Mouse (Mus musculus): ENCODE measurements around the gene Dock6. TPM values are rescaled to one million over a fixed set of nuclear protein-coding genes. Genes with fewer than 3 reads are reported as not detected.

The Dock6 gene
- polyA plus RNA-seq, 1 experiment from 2014 or later = 35.8 TPM

DNA sequence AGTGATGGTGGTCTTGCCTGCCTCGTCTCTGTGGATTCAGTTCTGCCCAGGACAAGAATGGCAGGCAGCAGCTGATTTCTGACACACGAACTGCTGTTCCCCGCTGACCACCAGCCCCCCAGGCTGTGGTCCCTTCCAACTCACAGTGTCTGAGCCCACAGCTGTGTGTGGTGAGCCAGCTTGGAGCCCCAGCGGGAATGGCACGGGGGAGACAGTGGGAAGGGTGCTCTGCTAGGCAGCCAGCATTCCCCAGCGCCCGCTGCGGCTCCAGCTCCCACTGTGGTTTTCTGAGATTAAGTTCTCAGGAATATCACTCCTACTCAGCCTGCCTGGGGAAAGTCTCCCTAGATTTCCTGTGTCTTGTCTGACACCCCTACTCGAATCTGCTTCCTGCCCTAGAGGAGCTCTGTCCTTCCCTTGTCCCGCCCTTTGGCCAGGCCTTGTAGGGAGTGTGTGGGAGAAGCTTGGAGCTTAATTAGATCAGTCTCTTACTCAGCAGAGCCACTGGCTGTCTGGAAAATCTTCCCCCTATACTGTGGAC lies 100.1 kb downstream of the Dock6 start:
- Histone ChIP-seq H3K4me2 (replicated peaks; ENCODE audit: low read depth, low read length) (no peak overlapping the region), H3K27ac (ENCODE audit: low read length) (peak overlapping the region; percentile 78), H3K4me1 (ENCODE audit: insufficient read depth, low read depth, low read length) (peaks cover 16% of the 10 kb centered on the region; the same call in 1 of the 2 replicates), H3K9me3 (ENCODE audit: low read length) (no peaks in the 10 kb centered on the region), H3K27me3 (replicated peaks; ENCODE audit: insufficient read depth, low read length) (no peaks in the 10 kb centered on the region), H3K4me3 (ENCODE audit: low read depth, low read length) (no peak overlapping the region), H3K36me3 (ENCODE audit: insufficient read depth, low read length) (peaks cover under 1% of the 10 kb centered on the region; the same call in 1 of the 2 replicates), H3K9ac (replicated peaks; ENCODE audit: low read depth) (no peak overlapping the region)
- TF ChIP-seq EP300 (IDR thresholded peaks at IDR 0.05) = no peak
- TF ChIP-seq CTCF (IDR thresholded peaks at IDR 0.05) = no peak
- DNase-seq (ENCODE audit: low spot score) (peak; percentile 78), ATAC-seq (peak; percentile 14; the same call in 1 of the 2 replicates)
- 38% methylated on average over 9 of the region's 10 CpGs for WGBS

DNA sequence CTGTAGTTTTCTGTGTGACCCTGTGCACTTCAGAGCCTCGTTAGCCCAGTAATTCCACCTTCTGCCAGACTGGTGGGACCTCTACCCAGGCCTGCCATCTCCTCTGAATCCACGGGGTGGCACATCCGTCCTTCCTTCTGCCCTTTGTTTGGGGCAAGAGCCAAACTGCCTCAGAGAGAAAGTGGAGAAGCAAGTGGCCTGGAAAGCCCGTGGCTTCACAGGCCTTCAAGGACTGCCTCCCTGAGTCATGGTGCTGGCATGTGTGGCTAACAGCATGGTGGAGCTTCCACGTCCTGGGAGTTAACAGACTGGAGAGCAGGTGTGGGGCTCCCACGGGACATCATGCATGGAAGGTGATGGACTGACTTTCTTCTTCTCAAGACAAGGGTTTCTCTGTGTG lies 101.1 kb downstream of the Dock6 start:
- peak; percentile 75 for TF ChIP-seq CTCF (IDR thresholded peaks at IDR 0.05)
- TF ChIP-seq EP300 (IDR thresholded peaks at IDR 0.05) = no peak
- Histone ChIP-seq H3K27ac (ENCODE audit: low read length) (no peak overlapping the region; the same call in 1 of the 2 replicates), H3K36me3 (ENCODE audit: insufficient read depth, low read length) (peaks cover 7% of the 10 kb centered on the region; the same call in 1 of the 2 replicates)

DNA sequence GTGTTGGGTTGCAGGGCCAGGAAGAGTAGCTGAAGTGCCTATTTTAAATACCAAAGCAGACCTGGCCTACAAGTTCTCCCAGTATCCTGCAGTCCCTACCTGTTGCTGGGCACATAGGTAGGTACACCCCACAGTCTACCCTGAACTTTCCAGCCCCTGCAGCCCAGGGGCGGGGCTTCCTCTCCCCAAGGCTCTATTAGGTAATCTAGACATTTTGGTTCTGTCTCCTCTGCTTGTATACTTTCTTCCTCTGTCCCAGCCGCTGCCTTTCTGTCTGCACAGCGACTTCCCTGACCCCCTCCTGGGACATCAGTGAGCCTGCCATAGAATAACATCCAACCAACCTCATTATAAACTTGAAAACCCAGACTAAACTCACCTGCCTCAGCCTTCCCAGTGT lies 102.1 kb downstream of the Dock6 start:
- Histone ChIP-seq H3K4me1 (ENCODE audit: insufficient read depth, low read depth, low read length) (peaks cover 16% of the 10 kb centered on the region; the same call in 1 of the 2 replicates), H3K9ac (replicated peaks; ENCODE audit: low read depth) (no peak overlapping the region), H3K27me3 (replicated peaks; ENCODE audit: insufficient read depth, low read length) (no peaks in the 10 kb centered on the region), H3K4me3 (ENCODE audit: low read depth, low read length) (no peak overlapping the region), H3K9me3 (ENCODE audit: low read length) (no peaks in the 10 kb centered on the region), H3K27ac (ENCODE audit: low read length) (no peak overlapping the region), H3K4me2 (replicated peaks; ENCODE audit: low read depth, low read length) (no peak overlapping the region), H3K36me3 (ENCODE audit: insufficient read depth, low read length) (peaks cover 16% of the 10 kb centered on the region; the same call in 1 of the 2 replicates)
- TF ChIP-seq CTCF (IDR thresholded peaks at IDR 0.05) (no peak), EP300 (IDR thresholded peaks at IDR 0.05) (no peak)
- peak; percentile 6; the same call in 1 of the 2 replicates for ATAC-seq
- 64% methylated on average over 3 of the region's 3 CpGs for WGBS
- peak; percentile 44 for DNase-seq (ENCODE audit: low spot score)

More for the DNA sequence above, 101.1 kb downstream of the Dock6 start:
- Histone ChIP-seq H3K9ac (replicated peaks; ENCODE audit: low read depth) (no peak overlapping the region), H3K4me2 (replicated peaks; ENCODE audit: low read depth, low read length) (no peak overlapping the region), H3K4me3 (ENCODE audit: low read depth, low read length) (no peak overlapping the region), H3K9me3 (ENCODE audit: low read length) (no peaks in the 10 kb centered on the region), H3K27me3 (replicated peaks; ENCODE audit: insufficient read depth, low read length) (no peaks in the 10 kb centered on the region), H3K4me1 (ENCODE audit: insufficient read depth, low read depth, low read length) (peaks cover 16% of the 10 kb centered on the region; the same call in 1 of the 2 replicates)
- DNase-seq (ENCODE audit: low spot score) = peak; percentile 89
- 54% methylated on average over 6 of the region's 6 CpGs for WGBS
- peak; percentile 46 for ATAC-seq

Small RNA genes within 50 kb of the gene (microRNA-seq; reads per million reads assigned to microRNA genes)
- 13.2 reads per million, percentile 25 among the genes with 10 or more reads in this experiment for gene Mir7083

Other genes starting within 250 kb of the Dock6 start
- 22.3 and 22.4 TPM in 2 replicates for gene Smarca4, start 236.5 kb downstream of the Dock6 start, polyA plus RNA-seq (2015; fragmentation: Nextera tagmentation; extraction: Ambion mirVana)
- 52.2 and 56.8 TPM in 2 replicates for gene Ldlr, start 129.2 kb downstream of the Dock6 start, polyA plus RNA-seq (2015; fragmentation: Nextera tagmentation; extraction: Ambion mirVana)
- 13.4 and 15.7 TPM in 2 replicates for gene Spc24, start 92.3 kb downstream of the Dock6 start, polyA plus RNA-seq (2015; fragmentation: Nextera tagmentation; extraction: Ambion mirVana)
- gene Kank2, start 53.9 kb downstream of the Dock6 start, polyA plus RNA-seq (2015; fragmentation: Nextera tagmentation; extraction: Ambion mirVana) = 23.3 and 24.0 TPM in 2 replicates
- 6.2 and 7.4 TPM in 2 replicates for gene Angptl8, start 17.1 kb downstream of the Dock6 start, polyA plus RNA-seq (2015; fragmentation: Nextera tagmentation; extraction: Ambion mirVana)
- 28.4 and 31.0 TPM in 2 replicates for gene Rab3d, start 65.6 kb upstream of the Dock6 start, polyA plus RNA-seq (2015; fragmentation: Nextera tagmentation; extraction: Ambion mirVana)
- gene Ccdc159, start 74.8 kb upstream of the Dock6 start, polyA plus RNA-seq (2015; fragmentation: Nextera tagmentation; extraction: Ambion mirVana) = 1.2 and 1.4 TPM in 2 replicates
- 106 and 107 TPM in 2 replicates for gene Tmem205, start 74.9 kb upstream of the Dock6 start, polyA plus RNA-seq (2015; fragmentation: Nextera tagmentation; extraction: Ambion mirVana)
- 2.2 and 3.3 TPM in 2 replicates for gene Plppr2, start 84.4 kb upstream of the Dock6 start, polyA plus RNA-seq (2015; fragmentation: Nextera tagmentation; extraction: Ambion mirVana)
- 5.7 and 5.8 TPM in 2 replicates for gene Swsap1, start 103.1 kb upstream of the Dock6 start, polyA plus RNA-seq (2015; fragmentation: Nextera tagmentation; extraction: Ambion mirVana)
- 5.7 and 7.4 TPM in 2 replicates for gene Epor, start 110.9 kb upstream of the Dock6 start, polyA plus RNA-seq (2015; fragmentation: Nextera tagmentation; extraction: Ambion mirVana)
- 6.0 and 6.4 TPM in 2 replicates for gene Rgl3, start 136.8 kb upstream of the Dock6 start, polyA plus RNA-seq (2015; fragmentation: Nextera tagmentation; extraction: Ambion mirVana)
- 5.3 and 6.0 TPM in 2 replicates for gene Ccdc151, start 150.0 kb upstream of the Dock6 start, polyA plus RNA-seq (2015; fragmentation: Nextera tagmentation; extraction: Ambion mirVana)
- gene Prkcsh, start 150.2 kb upstream of the Dock6 start, polyA plus RNA-seq (2015; fragmentation: Nextera tagmentation; extraction: Ambion mirVana) = 51.9 and 56.1 TPM in 2 replicates
- gene Elavl3, start 199.4 kb upstream of the Dock6 start, polyA plus RNA-seq (2015; fragmentation: Nextera tagmentation; extraction: Ambion mirVana) = 0.04 TPM in 1 of 2 replicates, not detected in the other
- gene Gm49318, start 218.6 kb upstream of the Dock6 start, polyA plus RNA-seq (2015; fragmentation: Nextera tagmentation; extraction: Ambion mirVana) = not detected in 2 replicates
- 8.8 and 8.9 TPM in 2 replicates for gene Zfp653, start 218.7 kb upstream of the Dock6 start, polyA plus RNA-seq (2015; fragmentation: Nextera tagmentation; extraction: Ambion mirVana)
- 21.3 and 21.9 TPM in 2 replicates for gene Ecsit, start 232.8 kb upstream of the Dock6 start, polyA plus RNA-seq (2015; fragmentation: Nextera tagmentation; extraction: Ambion mirVana)
- 43.7 and 64.8 TPM in 2 replicates for gene Cnn1, start 246.6 kb upstream of the Dock6 start, polyA plus RNA-seq (2015; fragmentation: Nextera tagmentation; extraction: Ambion mirVana)